Comparison of ENCODE assay signal across 20 mouse cellular contexts in the genomic region with DNA sequence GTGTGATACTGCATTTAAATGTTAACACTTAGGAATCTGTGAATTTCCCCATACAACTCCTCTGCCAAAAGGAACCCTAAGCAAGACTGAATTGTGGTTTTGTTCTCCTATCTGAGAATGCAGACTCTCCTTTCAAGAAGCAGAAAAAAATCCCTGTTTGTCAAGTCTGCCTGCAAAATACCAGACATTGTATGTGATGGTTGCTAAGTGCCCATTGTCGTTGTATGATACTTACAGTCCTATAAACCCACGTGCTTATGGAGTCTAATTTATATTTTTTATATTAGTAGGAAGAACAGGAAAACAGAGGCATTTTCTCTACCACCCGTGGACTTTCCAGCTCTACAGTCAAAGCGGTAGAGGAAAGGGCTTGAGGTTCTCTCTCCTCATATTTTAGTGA.
"Had no signal": no experiment of that assay in that cellular context is flagged by ENCODE, and none has a peak within 500 bp of the region (broad histone marks: within the 10 kb centered on the region; RNA-seq: fewer than 3 reads in every experiment).

No protein-coding gene starts in this region.

- H3K4me3 ChIP-seq: midbrain, embryonic 12.5 days; myocyte; neural tube, embryonic 13.5 days; neural tube, embryonic 15.5 days; stomach, embryonic 15.5 days had no signal

- H3K27ac ChIP-seq: midbrain, embryonic 12.5 days; neural tube, embryonic 13.5 days; neural tube, embryonic 15.5 days; stomach, embryonic 15.5 days; stomach, postnatal 0 days had no signal

- ATAC-seq: midbrain, embryonic 16.5 days had no signal

- H3K4me1 ChIP-seq: neural tube, embryonic 15.5 days; stomach, embryonic 15.5 days had no signal

- H3K4me2 ChIP-seq: lung, embryonic 14.5 days; midbrain, embryonic 12.5 days; neural tube, embryonic 13.5 days; neural tube, embryonic 15.5 days; stomach, embryonic 15.5 days had no signal

- H3K27me3 ChIP-seq: midbrain, embryonic 12.5 days; neural tube, embryonic 13.5 days; neural tube, embryonic 15.5 days; stomach, embryonic 15.5 days had no signal

- H3K9ac ChIP-seq: lung, embryonic 14.5 days; midbrain, embryonic 12.5 days; neural tube, embryonic 13.5 days; neural tube, embryonic 15.5 days; stomach, embryonic 15.5 days had no signal

- H3K36me3 ChIP-seq: midbrain, embryonic 12.5 days; neural tube, embryonic 13.5 days; neural tube, embryonic 15.5 days; stomach, embryonic 15.5 days had no signal

- H3K9me3 ChIP-seq: midbrain, embryonic 12.5 days; neural tube, embryonic 13.5 days; neural tube, embryonic 15.5 days; stomach, embryonic 15.5 days had no signal

- DNase-seq: lung, adult 18-20 months; lung, embryonic 14.5 days; lung, postnatal 10 days; lung, postnatal 4 days; midbrain, embryonic 14.5 days; retina, postnatal 1 day; right cerebral cortex, adult 18-20 months; right cerebral cortex, postnatal 25 days; right cerebral cortex, postnatal 4 days; spleen, adult 18-20 months; thymus, adult 2 months; thymus, postnatal 25 days; thymus, postnatal 4 days had no signal
